ENCODE assay signal across 9 mouse cellular contexts in the genomic region with DNA sequence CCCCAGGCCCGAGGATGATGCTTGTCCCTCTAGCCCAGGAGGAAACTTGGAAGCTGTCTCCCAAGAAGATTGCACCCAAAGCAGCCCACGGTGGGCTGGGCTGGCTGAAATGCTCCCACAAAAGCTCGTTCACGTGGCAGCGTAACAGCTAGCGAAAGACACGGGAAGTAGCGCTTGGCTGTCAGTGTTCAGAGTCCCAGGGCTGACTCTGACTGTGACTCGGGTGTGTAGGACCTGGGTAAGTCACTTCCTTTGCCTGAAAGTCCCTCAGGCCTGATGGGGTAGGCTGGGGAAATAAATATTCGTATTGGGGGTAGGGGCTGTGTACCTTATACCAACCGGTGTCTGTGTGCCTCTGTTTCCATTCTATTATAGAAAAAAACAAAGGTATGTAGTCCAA. TPM values are rescaled to one million over a fixed set of nuclear protein-coding genes. Genes with fewer than 3 reads are reported as not detected.
DNase-seq lines count a peak whose midpoint lies in the region; ATAC-seq and TF ChIP-seq lines count a peak whose summit lies in the region.
"Had no signal": no experiment of that assay in that cellular context is flagged by ENCODE, and none has a peak within 500 bp of the region (broad histone marks: within the 10 kb centered on the region; RNA-seq: fewer than 3 reads in every experiment).

No protein-coding gene starts in this region.

- peaks cover 35% of the 10 kb centered on the region for H3K4me1 ChIP-seq in heart, embryonic 10.5 days
- H3K4me1 ChIP-seq in spleen, adult 2 months (ENCODE audit: control insufficient read depth, insufficient read depth, insufficient read length): peaks cover 6% of the 10 kb centered on the region
- 0 out of 2 replicates have a peak, but pooled peaks cover 2% of the 10 kb centered on the region for H3K4me1 ChIP-seq in limb, embryonic 14.5 days (ENCODE audit: control insufficient read depth, insufficient read depth, low read length)

- peaks cover 94% of the 10 kb centered on the region for H3K27me3 ChIP-seq in heart, embryonic 10.5 days (ENCODE audit: insufficient read depth, poor library complexity, severe bottlenecking)
- H3K27me3 ChIP-seq in spleen, adult 2 months (ENCODE audit: control insufficient read depth, insufficient read depth, low read length): peaks cover 10% of the 10 kb centered on the region
- peaks cover 52% of the 10 kb centered on the region for H3K27me3 ChIP-seq in limb, embryonic 14.5 days (ENCODE audit: control insufficient read depth, insufficient read depth, low read length)

- no peak overlapping the region for H3K9ac ChIP-seq in limb, embryonic 14.5 days (ENCODE audit: low read depth, low read length, severe bottlenecking)

- WGBS in heart, embryonic 10.5 days: 9% methylated on average over 11 of the region's 11 CpGs
- 7% methylated on average over 11 of the region's 11 CpGs for WGBS in spleen, adult 2 months
- WGBS in limb, embryonic 14.5 days: 2% methylated on average over 11 of the region's 11 CpGs

- H3K27ac ChIP-seq in heart, embryonic 10.5 days: no peak overlapping the region
- no peak overlapping the region for H3K27ac ChIP-seq in spleen, adult 2 months (ENCODE audit: insufficient read depth, low read length)
- H3K27ac ChIP-seq in limb, embryonic 14.5 days (replicated peaks; ENCODE audit: low read depth, low read length): no peak overlapping the region

- no peak for TF ChIP-seq POLR2A in spleen, adult 2 months (IDR thresholded peaks at IDR 0.05; ENCODE audit: low read depth, low read length)
- no peak for TF ChIP-seq POLR2A in limb, embryonic 14.5 days (IDR thresholded peaks at IDR 0.05; ENCODE audit: borderline replicate concordance, extremely low read depth, insufficient read depth, insufficient read length)

- peak overlapping the region; percentile 74; the same call in 1 of the 2 replicates for H3K4me2 ChIP-seq in limb, embryonic 14.5 days (replicated peaks; ENCODE audit: low read depth, low read length, severe bottlenecking)

- ATAC-seq in limb, embryonic 14.5 days (ENCODE audit: low FRiP score, low read depth): no peak
- ATAC-seq in megakaryocyte progenitor cell, adult 5-6 weeks (replicated peaks; ENCODE audit: poor library complexity): no peak

- no peak for TF ChIP-seq CTCF in spleen, adult 2 months (IDR thresholded peaks at IDR 0.05; ENCODE audit: extremely low read depth, insufficient read depth, insufficient read length, insufficient replicate concordance)

- no peaks in the 10 kb centered on the region for H3K9me3 ChIP-seq in heart, embryonic 10.5 days
- H3K9me3 ChIP-seq in limb, embryonic 14.5 days (ENCODE audit: control insufficient read depth, low read length): no peaks in the 10 kb centered on the region

- no peaks in the 10 kb centered on the region for H3K36me3 ChIP-seq in heart, embryonic 10.5 days
- H3K36me3 ChIP-seq in spleen, adult 2 months (ENCODE audit: control insufficient read depth, insufficient read depth, low read length): no peaks in the 10 kb centered on the region
- H3K36me3 ChIP-seq in limb, embryonic 14.5 days (ENCODE audit: control insufficient read depth, insufficient read depth, low read length): no peaks in the 10 kb centered on the region

- peak overlapping the region; percentile 58 for H3K4me3 ChIP-seq in heart, embryonic 10.5 days
- H3K4me3 ChIP-seq in spleen, adult 2 months (ENCODE audit: extremely low read depth, insufficient read depth, insufficient read length): peak overlapping the region; percentile 65; the same call in 1 of the 2 replicates
- H3K4me3 ChIP-seq in limb, embryonic 14.5 days (replicated peaks; ENCODE audit: low read length): no peak overlapping the region

- DNase-seq in heart, embryonic 10.5 days (ENCODE audit: low spot score): no peak
- DNase-seq in heart, adult 8-10 months (ENCODE audit: low spot score): no peak
- DNase-seq in spleen, adult 2 months (ENCODE audit: low read depth in 1 of 2, low spot score in 2 of 2): no peak
- DNase-seq in spleen, postnatal 10 days (ENCODE audit: low spot score in 2 of 2): no peak
- DNase-seq in limb, embryonic 14.5 days (ENCODE audit: low spot score): no peak
- peak; percentile 33 for DNase-seq in thymus, postnatal 25 days
- DNase-seq in embryo, embryonic 10.5 days (ENCODE audit: low spot score): no peak
- DNase-seq: adrenal gland, adult 2 months had no signal

RNA-seq across cellular contexts. Expression of a gene that starts 0.7 kb away (rescaled TPM):
- polyA plus RNA-seq in heart, embryonic 10.5 days (2016; fragmentation: Nextera tagmentation; extraction: Ambion mirVana): 0.21 TPM in 1 of 2 replicates, not detected in the other
- under 1 TPM in 1 of 4 experiments, not detected in 3; 0.16 TPM for total RNA-seq in heart, adult 8-10 months (2022)
- polyA plus RNA-seq in spleen, adult 2 months (2012; rRNA removed): 10.9 and 14.4 TPM in 2 replicates
- polyA plus RNA-seq in limb, embryonic 14.5 days (2012; rRNA removed): 0.10 and 0.11 TPM in 2 replicates
- not detected in 2 replicates for polyA plus RNA-seq in limb, embryonic 14.5 days (2014; fragmentation: Nextera tagmentation; extraction: Ambion mirVana)
- not detected in 2 replicates for total RNA-seq in megakaryocyte progenitor cell, adult 5-6 weeks (2015)
- total RNA-seq in megakaryocyte progenitor cell, adult 5-6 weeks (2017): not detected in 2 replicates

RNA-seq across cellular contexts. Expression of a gene that starts 35.5 kb away (rescaled TPM):
- 7.6 and 8.4 TPM in 2 replicates for polyA plus RNA-seq in heart, embryonic 10.5 days (2016; fragmentation: Nextera tagmentation; extraction: Ambion mirVana)
- total RNA-seq in heart, adult 8-10 months (2022): 10 to 100 TPM; 12.2 to 14.9 (median 13.9) TPM
- polyA plus RNA-seq in spleen, adult 2 months (2012; rRNA removed): 16.3 and 20.0 TPM in 2 replicates
- 62.2 and 82.9 TPM in 2 replicates for polyA plus RNA-seq in limb, embryonic 14.5 days (2012; rRNA removed)
- polyA plus RNA-seq in limb, embryonic 14.5 days (2014; fragmentation: Nextera tagmentation; extraction: Ambion mirVana): 9.7 and 11.6 TPM in 2 replicates
- total RNA-seq in megakaryocyte progenitor cell, adult 5-6 weeks (2015): 3.6 and 4.1 TPM in 2 replicates
- total RNA-seq in megakaryocyte progenitor cell, adult 5-6 weeks (2017): 2.5 and 5.8 TPM in 2 replicates
